ENCODE assay signal across 9 mouse cellular contexts in genomic region chrX:137119675-137120423, GRCm38 (mm10). TPM values are rescaled to one million over a fixed set of nuclear protein-coding genes. Genes with fewer than 3 reads are reported as not detected.
DNase-seq lines count a peak whose midpoint lies in the region; ATAC-seq and TF ChIP-seq lines count a peak whose summit lies in the region.
"Had no signal": no experiment of that assay in that cellular context is flagged by ENCODE, and none has a peak within 500 bp of the region (broad histone marks: within the 10 kb centered on the region; RNA-seq: fewer than 3 reads in every experiment).

No protein-coding gene starts in this region.

- no peak for DNase-seq in kidney, adult 2 months
- DNase-seq in neural tube, embryonic 10.5 days (ENCODE audit: extremely low spot score, low spot score) = peak; percentile 36
- no peak for DNase-seq in right cerebral cortex, adult 18-20 months
- no peak for DNase-seq in spleen, adult 18-20 months
- DNase-seq: kidney, adult 18-20 months; thymus, adult 2 months had no signal

- no peak for TF ChIP-seq CTCF in kidney, adult 2 months (conservative IDR thresholded peaks at IDR 0.05; ENCODE audit: insufficient read depth, insufficient read length, low read depth, low read length)
- TF ChIP-seq CTCF in bone marrow macrophage, adult 2 months (IDR thresholded peaks at IDR 0.05; ENCODE audit: low read depth, low read length) = no peak

- H3K4me2 ChIP-seq in kidney, embryonic 16.5 days (replicated peaks; ENCODE audit: low read depth, low read length) = peak overlapping the region; percentile 45
- peak overlapping the region; percentile 27 for H3K4me2 ChIP-seq in hindbrain, embryonic 15.5 days

- no peaks in the 10 kb centered on the region for H3K9me3 ChIP-seq in kidney, embryonic 16.5 days (ENCODE audit: low read length)
- H3K9me3 ChIP-seq in hindbrain, embryonic 15.5 days = no peaks in the 10 kb centered on the region

- H3K36me3 ChIP-seq in kidney, embryonic 16.5 days (ENCODE audit: insufficient read depth, low read length) = no peaks in the 10 kb centered on the region
- H3K36me3 ChIP-seq in kidney, adult 2 months (ENCODE audit: control insufficient read depth, insufficient read depth, low read length) = no peaks in the 10 kb centered on the region
- H3K36me3 ChIP-seq in hindbrain, embryonic 15.5 days = no peaks in the 10 kb centered on the region

- ATAC-seq in kidney, embryonic 16.5 days (ENCODE audit: low FRiP score, low TSS enrichment) = peak; percentile 19; the same call in 1 of the 2 replicates
- no peak for ATAC-seq in hindbrain, embryonic 15.5 days (ENCODE audit: low FRiP score, low read depth)

- H3K27ac ChIP-seq in kidney, embryonic 16.5 days (ENCODE audit: low read length) = no peak overlapping the region
- no peak overlapping the region for H3K27ac ChIP-seq in kidney, adult 2 months (ENCODE audit: insufficient read depth, low read depth, low read length)
- H3K27ac ChIP-seq in bone marrow macrophage, adult 2 months (ENCODE audit: insufficient read depth, low read depth, low read length) = no peak overlapping the region
- no peak overlapping the region for H3K27ac ChIP-seq in hindbrain, embryonic 15.5 days (replicated peaks)

- 0 out of 2 replicates have a peak, but pooled peaks cover 5% of the 10 kb centered on the region for H3K4me1 ChIP-seq in kidney, embryonic 16.5 days (ENCODE audit: insufficient read depth, low read length)
- H3K4me1 ChIP-seq in kidney, adult 2 months (ENCODE audit: control insufficient read depth, insufficient read depth, low read length) = peaks cover 5% of the 10 kb centered on the region; the same call in 1 of the 2 replicates
- H3K4me1 ChIP-seq in bone marrow macrophage, adult 2 months (ENCODE audit: control insufficient read depth, insufficient read depth, low read length) = no peaks in the 10 kb centered on the region
- no peaks in the 10 kb centered on the region for H3K4me1 ChIP-seq in hindbrain, embryonic 15.5 days (replicated peaks)

- H3K9ac ChIP-seq in kidney, embryonic 16.5 days (replicated peaks; ENCODE audit: low read length) = no peak overlapping the region
- no peak overlapping the region for H3K9ac ChIP-seq in hindbrain, embryonic 15.5 days

- H3K4me3 ChIP-seq in kidney, embryonic 16.5 days (ENCODE audit: low read length) = peak overlapping the region; percentile 21
- no peak overlapping the region for H3K4me3 ChIP-seq in kidney, adult 2 months (ENCODE audit: insufficient read depth, low read depth, low read length)
- peak overlapping the region; percentile 56 for H3K4me3 ChIP-seq in bone marrow macrophage, adult 2 months (ENCODE audit: insufficient read depth, low read length)
- no peak overlapping the region for H3K4me3 ChIP-seq in hindbrain, embryonic 15.5 days

- H3K27me3 ChIP-seq in kidney, embryonic 16.5 days (ENCODE audit: insufficient read depth, low read length) = peaks cover 77% of the 10 kb centered on the region
- peaks cover 6% of the 10 kb centered on the region; the same call in 1 of the 2 replicates for H3K27me3 ChIP-seq in kidney, adult 2 months (replicated peaks; ENCODE audit: control insufficient read depth, insufficient read depth, low read length)
- H3K27me3 ChIP-seq in hindbrain, embryonic 15.5 days = peaks cover 58% of the 10 kb centered on the region

- TF ChIP-seq POLR2A in kidney, adult 2 months (IDR thresholded peaks at IDR 0.05; ENCODE audit: low read depth, low read length) = no peak
- TF ChIP-seq POLR2A in bone marrow macrophage, adult 2 months (IDR thresholded peaks at IDR 0.05; ENCODE audit: borderline replicate concordance, low read depth, low read length) = no peak

- 25% methylated on average over 52 of the region's 52 CpGs for WGBS in kidney, embryonic 16.5 days
- WGBS in kidney, adult 2 months = 2% methylated on average over 51 of the region's 52 CpGs
- WGBS in hindbrain, embryonic 15.5 days = 25% methylated on average over 52 of the region's 52 CpGs

RNA-seq across cellular contexts. Expression of gene Esx1, which starts 2.0 kb away (rescaled TPM):
- not detected in 2 replicates for polyA plus RNA-seq in kidney, embryonic 16.5 days (2015; fragmentation: Nextera tagmentation; extraction: Ambion mirVana)
- polyA plus RNA-seq in kidney, adult 2 months (2012; rRNA removed) = not detected in 2 replicates
- polyA plus RNA-seq in bone marrow macrophage, adult 2 months (2012; ENCODE audit: insufficient read depth, insufficient read length, missing spikeins) = 0.48 TPM in 1 of 2 replicates, not detected in the other
- not detected in 2 replicates for polyA plus RNA-seq in hindbrain, embryonic 15.5 days (2015; fragmentation: Nextera tagmentation; extraction: Ambion mirVana)
- polyA plus RNA-seq: thymus, adult 2 months had no signal

Comparison
In these comparisons a context has a peak if more than half of its experiments do, and no peak if none do; other contexts are left out.
1. H3K4me3 ChIP-seq: peak in kidney, embryonic 16.5 days (single experiment) and bone marrow macrophage, adult 2 months (single experiment); none in kidney, adult 2 months (single experiment) and hindbrain, embryonic 15.5 days (single experiment).